Mouse (Mus musculus) midbrain, postnatal 0 days (tissue): Measurements from ENCODE around the gene Ubxn1. TPM values are rescaled to one million over a fixed set of nuclear protein-coding genes. Genes with fewer than 3 reads are reported as not detected.

Experiments used
- ATAC-seq: fragments of 200-750 bp; cut with Nextera tagmentation; 2 replicates; pipeline ENCODE4 v1.8.0; 2017; ENCODE audit warnings: moderate number of reproducible peaks, mild to moderate bottlenecking, moderate TSS enrichment, moderate library complexity; ENCODE audit not compliant: low FRiP score
- DNase-seq: peaks from one replicate; pipeline ENCODE4 v3.0.0-alpha.2; 2015; ENCODE audit warnings: low spot score
- H3K27ac ChIP-seq: fragments of 300-500 bp; sonication (generic); 2 replicates; pipeline ENCODE4 v1.5.1; 2014; ENCODE audit warnings: low read depth, mild to moderate bottlenecking, low read length, mixed read lengths
- H3K27me3 ChIP-seq: fragments of 300-500 bp; sonication (generic); 2 replicates; pipeline ENCODE4 v1.6.1; 2014; ENCODE audit warnings: low read length, control low read depth, mixed read lengths; ENCODE audit not compliant: insufficient read depth
- H3K36me3 ChIP-seq: fragments of 300-500 bp; sonication (generic); 2 replicates; pipeline ENCODE4 v1.6.1; 2014; ENCODE audit warnings: low read length, control low read depth, mixed read lengths; ENCODE audit not compliant: insufficient read depth
- H3K4me1 ChIP-seq: fragments of 300-500 bp; sonication (generic); 2 replicates; pipeline ENCODE4 v1.6.1; 2014; ENCODE audit warnings: mild to moderate bottlenecking, control low read depth, antibody characterized with exemption, low read length, mixed read lengths; ENCODE audit not compliant: insufficient read depth
- H3K4me2 ChIP-seq: fragments of 300-500 bp; sonication (generic); 2 replicates; pipeline ENCODE4 v1.6.1; 2014; ENCODE audit warnings: low read depth, mild to moderate bottlenecking, low read length, mixed read lengths; ENCODE audit not compliant: poor library complexity, severe bottlenecking
- H3K4me3 ChIP-seq: fragments of 300-500 bp; sonication (generic); 2 replicates; pipeline ENCODE4 v1.5.1; 2014; ENCODE audit warnings: low read depth, mild to moderate bottlenecking, low read length, moderate library complexity
- H3K9ac ChIP-seq: fragments of 300-500 bp; sonication (generic); replicated peaks from 2 replicates; pipeline ENCODE4 v1.6.1; 2014; ENCODE audit warnings: mild to moderate bottlenecking, low read length, moderate library complexity, mixed read lengths; ENCODE audit not compliant: poor library complexity, severe bottlenecking
- H3K9me3 ChIP-seq: fragments of 300-500 bp; sonication (generic); 2 replicates; pipeline ENCODE4 v1.6.1; 2016; ENCODE audit warnings: low read length, control low read depth
- CTCF ChIP-seq: IDR thresholded peaks from 2 replicates; pipeline ENCODE4 v1.5.1; 2016; ENCODE audit warnings: antibody characterized with exemption, mild to moderate bottlenecking
- WGBS: fragments of 180-500 bp; shearing (Covaris S2); extraction: QIAGEN DNeasy Blood & Tissue Kit; methylation state at CpG from one replicate; pipeline ENCODE4 v1.1.7; 2014; 5-methylcytosine and 5-hydroxymethylcytosine counted together
- polyA plus RNA-seq: library from polyadenylated mRNA; unstranded; fragments of >200 nt; fragmentation: Nextera tagmentation; extraction: Ambion mirVana; gene quantifications from 2 replicates; pipeline ENCODE4 v1.2.1, GENCODE M21; 2015
- total RNA-seq: library from RNA; depleted of rRNA; stranded (reverse); fragments of >200 nt; gene quantifications from 2 replicates; pipeline ENCODE4 v1.2.3, GENCODE M21; 2014

Gene Ubxn1
- total and polyA plus RNA-seq, 2 experiments from 2014 or later = 73.5 to 142 TPM

DNA sequence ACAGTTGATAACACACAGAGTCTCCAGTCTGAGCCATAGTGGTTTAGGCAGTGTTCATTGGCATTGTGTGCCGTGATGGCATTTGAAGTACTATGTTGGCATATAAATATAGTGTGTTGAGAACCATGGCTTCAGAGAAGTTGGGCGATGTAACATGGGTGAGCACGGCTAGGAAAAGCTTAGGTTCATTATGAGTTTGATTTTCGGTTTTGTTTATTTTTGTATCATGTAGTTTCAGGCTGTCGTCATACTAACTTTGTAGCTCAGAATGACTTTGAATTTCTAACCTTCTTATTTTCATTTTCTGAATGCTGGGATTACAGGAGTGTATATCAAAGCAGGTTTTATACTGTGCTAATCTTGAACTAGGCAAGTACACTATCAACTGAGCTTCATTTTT lies 32.1 kb downstream of the Ubxn1 start:
- no peaks in the 10 kb centered on the region for H3K27me3 ChIP-seq
- H3K4me3 ChIP-seq = no peak overlapping the region
- no peaks in the 10 kb centered on the region; the same call in 1 of the 2 replicates for H3K4me1 ChIP-seq
- DNase-seq (no peak), ATAC-seq (no peak)
- H3K4me2 ChIP-seq = no peak overlapping the region
- no peak overlapping the region for H3K27ac ChIP-seq
- H3K9me3 ChIP-seq = no peaks in the 10 kb centered on the region
- H3K36me3 ChIP-seq = peaks cover 44% of the 10 kb centered on the region
- WGBS = 94% methylated on average over 5 of the region's 5 CpGs
- H3K9ac ChIP-seq = no peak overlapping the region
- no peak for TF ChIP-seq CTCF

- ATAC-seq (no peak), DNase-seq (no peak)
- no peak for TF ChIP-seq CTCF
- H3K27ac ChIP-seq = no peak overlapping the region
- peaks cover 87% of the 10 kb centered on the region for H3K36me3 ChIP-seq
- H3K27me3 ChIP-seq = no peaks in the 10 kb centered on the region
- no peak overlapping the region for H3K9ac ChIP-seq
- no peak overlapping the region for H3K4me2 ChIP-seq
- H3K9me3 ChIP-seq = no peaks in the 10 kb centered on the region
- 91% methylated on average over 6 of the region's 6 CpGs for WGBS
- no peak overlapping the region for H3K4me3 ChIP-seq
- H3K4me1 ChIP-seq = no peaks in the 10 kb centered on the region
These were observed 37.2 kb downstream of the Ubxn1 start for GRCm38 (mm10) chr19:8908531-8908930.

DNA sequence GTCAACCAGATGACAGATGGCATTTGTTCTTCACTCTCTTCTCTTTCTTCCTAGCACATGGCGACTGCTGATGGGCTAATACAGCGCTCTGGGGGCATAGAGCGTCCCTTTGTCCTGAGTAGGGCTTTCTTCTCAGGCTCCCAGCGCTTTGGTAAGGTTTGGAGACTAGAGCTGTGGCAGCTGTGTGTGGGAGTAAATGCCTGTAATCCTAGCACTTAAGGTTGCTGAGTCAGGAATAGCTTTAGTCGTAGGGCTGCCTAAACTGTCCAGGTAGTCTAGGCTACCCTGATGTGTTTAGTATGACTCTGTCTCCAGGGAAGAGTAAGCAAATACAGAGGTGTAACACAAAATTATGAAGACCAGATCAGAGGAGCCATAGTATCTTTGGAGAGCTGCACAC lies 40.5 kb downstream of the Ubxn1 start:
- no peaks in the 10 kb centered on the region for H3K4me1 ChIP-seq
- WGBS = 89% methylated on average over 5 of the region's 5 CpGs
- TF ChIP-seq CTCF = no peak

GRCm38 (mm10) chr19:8914212-8914611 lies 42.9 kb downstream of the Ubxn1 start:
- Histone ChIP-seq H3K9me3 (no peaks in the 10 kb centered on the region), H3K4me2 (no peak overlapping the region), H3K9ac (no peak overlapping the region), H3K4me1 (no peaks in the 10 kb centered on the region), H3K27ac (no peak overlapping the region), H3K27me3 (no peaks in the 10 kb centered on the region), H3K4me3 (no peak overlapping the region), H3K36me3 (peaks cover 67% of the 10 kb centered on the region)
- DNase-seq (no peak), ATAC-seq (no peak)
- no peak for TF ChIP-seq CTCF
- WGBS = 96% methylated on average over 3 of the region's 3 CpGs

More for the DNA sequence above, 40.5 kb downstream of the Ubxn1 start:
- Histone ChIP-seq H3K4me3 (no peak overlapping the region), H3K27me3 (no peaks in the 10 kb centered on the region), H3K36me3 (peaks cover 90% of the 10 kb centered on the region), H3K9ac (no peak overlapping the region), H3K9me3 (no peaks in the 10 kb centered on the region), H3K4me2 (no peak overlapping the region), H3K27ac (no peak overlapping the region)
- ATAC-seq (no peak), DNase-seq (no peak)

DNA sequence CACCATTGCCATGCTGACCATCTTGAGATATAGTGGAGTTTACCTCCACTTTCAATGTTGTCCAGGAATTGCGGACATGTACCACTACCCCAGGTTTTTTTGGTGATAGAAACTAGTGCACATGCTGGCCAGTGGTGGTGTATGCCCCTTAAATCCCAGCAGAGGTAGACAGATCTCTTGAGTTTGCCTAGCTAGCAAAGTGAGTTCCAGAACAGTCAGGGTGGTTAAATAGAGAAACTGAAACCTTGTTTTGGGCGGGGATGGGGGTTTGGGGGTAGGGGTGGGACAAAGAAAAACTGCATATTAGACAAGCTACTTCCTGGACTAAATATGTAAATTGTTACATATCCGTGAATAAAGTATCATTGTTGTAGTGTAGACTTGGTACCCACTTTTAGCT lies 47.7 kb downstream of the Ubxn1 start:
- Histone ChIP-seq H3K9ac (no peak overlapping the region), H3K36me3 (peaks cover 23% of the 10 kb centered on the region)

GRCm38 (mm10) chr19:8919684-8920072 lies 48.4 kb downstream of the Ubxn1 start:
- ATAC-seq = no peak
- peak overlapping the region; percentile 86 for H3K4me2 ChIP-seq
- no peaks in the 10 kb centered on the region for H3K9me3 ChIP-seq
- no peak overlapping the region for H3K9ac ChIP-seq
- peak overlapping the region; percentile 85 for H3K4me3 ChIP-seq
- 62% methylated on average over 6 of the region's 6 CpGs for WGBS
- peaks cover 17% of the 10 kb centered on the region for H3K36me3 ChIP-seq
- H3K4me1 ChIP-seq = peaks cover 5% of the 10 kb centered on the region; the same call in 1 of the 2 replicates
- no peak for DNase-seq
- H3K27me3 ChIP-seq = no peaks in the 10 kb centered on the region
- H3K27ac ChIP-seq = peak overlapping the region; percentile 78
- no peak for TF ChIP-seq CTCF

More for the DNA sequence above, 47.7 kb downstream of the Ubxn1 start:
- no peak for ATAC-seq
- no peak for TF ChIP-seq CTCF
- WGBS = 93% methylated on average over 3 of the region's 3 CpGs
- no peak for DNase-seq
- no peak overlapping the region for H3K4me3 ChIP-seq
- no peak overlapping the region for H3K27ac ChIP-seq
- H3K4me1 ChIP-seq = peaks cover 5% of the 10 kb centered on the region; the same call in 1 of the 2 replicates
- no peaks in the 10 kb centered on the region for H3K9me3 ChIP-seq
- H3K4me2 ChIP-seq = no peak overlapping the region
- no peaks in the 10 kb centered on the region for H3K27me3 ChIP-seq
